Mouse (Mus musculus) olfactory bulb, adult 2 months (tissue): Measurements from ENCODE around the gene Otud3.

ENCODE experiments used
- CTCF ChIP-seq: fragments of 200-500 bp; IDR thresholded peaks from 2 replicates; pipeline ENCODE4 v1.5.1; 2012; ENCODE audit warnings: low read depth, mild to moderate bottlenecking, low read length, moderate library complexity; ENCODE audit not compliant: insufficient read depth
- POLR2A ChIP-seq: fragments of 200-500 bp; IDR thresholded peaks from 2 replicates; pipeline ENCODE4 v1.6.1; 2012; ENCODE audit warnings: mild to moderate bottlenecking, low read depth, low read length, moderate library complexity; ENCODE audit not compliant: insufficient read depth

GRCm38 (mm10) chr4:138851463-138851862 is 62.3 kb downstream of the Otud3 start:
- TF ChIP-seq POLR2A (no peak), CTCF (peak; percentile 89)
